Mouse (Mus musculus): Measurements from ENCODE around the gene Upk3b. TPM values are rescaled to one million over a fixed set of nuclear protein-coding genes. Genes with fewer than 3 reads are reported as not detected.

The Upk3b gene
- polyA plus RNA-seq, 1 experiment from 2014 or later = 37.0 TPM

Other genes starting within 250 kb of the Upk3b start
- 2.9 and 4.2 TPM in 2 replicates for gene Srrm3, start 231.6 kb upstream of the Upk3b start, polyA plus RNA-seq (2015; fragmentation: Nextera tagmentation; extraction: Ambion mirVana)
- 291 and 451 TPM in 2 replicates for gene Hspb1, start 150.6 kb upstream of the Upk3b start, polyA plus RNA-seq (2015; fragmentation: Nextera tagmentation; extraction: Ambion mirVana)
- 167 and 173 TPM in 2 replicates for gene Ywhag, start 103.9 kb upstream of the Upk3b start, polyA plus RNA-seq (2015; fragmentation: Nextera tagmentation; extraction: Ambion mirVana)
- gene Ssc4d, start 64.0 kb upstream of the Upk3b start, polyA plus RNA-seq (2015; fragmentation: Nextera tagmentation; extraction: Ambion mirVana) = 3.4 TPM in 2 replicates
- gene Zp3, start 58.4 kb upstream of the Upk3b start, polyA plus RNA-seq (2015; fragmentation: Nextera tagmentation; extraction: Ambion mirVana) = 1.7 TPM in 2 replicates
- gene Dtx2, start 43.7 kb upstream of the Upk3b start, polyA plus RNA-seq (2015; fragmentation: Nextera tagmentation; extraction: Ambion mirVana) = 22.9 and 25.4 TPM in 2 replicates
- 72.2 and 117 TPM in 2 replicates for gene Upk3bl, start 16.0 kb downstream of the Upk3b start, polyA plus RNA-seq (2015; fragmentation: Nextera tagmentation; extraction: Ambion mirVana)
- 9.3 and 10.4 TPM in 2 replicates for gene Rasa4, start 45.4 kb downstream of the Upk3b start, polyA plus RNA-seq (2015; fragmentation: Nextera tagmentation; extraction: Ambion mirVana)
- 209 and 218 TPM in 2 replicates for gene Polr2j, start 78.1 kb downstream of the Upk3b start, polyA plus RNA-seq (2015; fragmentation: Nextera tagmentation; extraction: Ambion mirVana)
- gene Lrwd1, start 97.6 kb downstream of the Upk3b start, polyA plus RNA-seq (2015; fragmentation: Nextera tagmentation; extraction: Ambion mirVana) = 27.2 and 28.5 TPM in 2 replicates
- 16.5 and 17.1 TPM in 2 replicates for gene Alkbh4, start 97.7 kb downstream of the Upk3b start, polyA plus RNA-seq (2015; fragmentation: Nextera tagmentation; extraction: Ambion mirVana)
- gene Orai2, start 132.2 kb downstream of the Upk3b start, polyA plus RNA-seq (2015; fragmentation: Nextera tagmentation; extraction: Ambion mirVana) = 7.0 and 7.5 TPM in 2 replicates
- gene Prkrip1, start 160.5 kb downstream of the Upk3b start, polyA plus RNA-seq (2015; fragmentation: Nextera tagmentation; extraction: Ambion mirVana) = 36.8 and 41.7 TPM in 2 replicates
- gene Sh2b2, start 208.1 kb downstream of the Upk3b start, polyA plus RNA-seq (2015; fragmentation: Nextera tagmentation; extraction: Ambion mirVana) = 3.1 and 3.4 TPM in 2 replicates

All from stomach, embryonic 15.5 days (tissue).